Mouse (Mus musculus): ENCODE measurements around the gene Gnaz.

GRCm38 (mm10) chr10:74990584-74991322 lies 23.8 kb downstream of the Gnaz start:
- no peak for TF ChIP-seq CTCF (IDR thresholded peaks at IDR 0.05)
- TF ChIP-seq EP300 (IDR thresholded peaks at IDR 0.05), result no peak

Measured in lung, postnatal 0 days (tissue).